Mouse (Mus musculus) embryonic facial prominence, embryonic 14.5 days (tissue): ENCODE data around the gene Mta1. TPM values are rescaled to one million over a fixed set of nuclear protein-coding genes. Genes with fewer than 3 reads are reported as not detected.
A peak's percentile ranks its signal among the peaks of the same experiment; 100 is the strongest.

Experiments used
- ATAC-seq: fragments of 200-750 bp; cut with Nextera tagmentation; 2 replicates; pipeline ENCODE4 v1.8.0; 2017; ENCODE audit warnings: low read depth, moderate number of reproducible peaks, moderate TSS enrichment
- DNase-seq: peaks from one replicate; pipeline ENCODE4 v3.0.0-alpha.2; 2015; ENCODE audit warnings: low spot score
- H3K27ac ChIP-seq: fragments of 300-500 bp; sonication (generic); replicated peaks from 2 replicates; pipeline ENCODE4 v1.5.1; 2014; ENCODE audit warnings: low read depth, mild to moderate bottlenecking, low read length, moderate library complexity
- H3K27me3 ChIP-seq: fragments of 300-500 bp; sonication (generic); replicated peaks from 2 replicates; pipeline ENCODE4 v1.6.1; 2014; ENCODE audit warnings: low read length; ENCODE audit not compliant: control insufficient read depth, insufficient read depth
- H3K36me3 ChIP-seq: fragments of 300-500 bp; sonication (generic); 2 replicates; pipeline ENCODE4 v1.6.1; 2014; ENCODE audit warnings: low read length, mixed read lengths; ENCODE audit not compliant: control insufficient read depth, insufficient read depth
- H3K4me1 ChIP-seq: fragments of 300-500 bp; sonication (generic); 2 replicates; pipeline ENCODE4 v1.6.1; 2014; ENCODE audit warnings: antibody characterized with exemption, low read length; ENCODE audit not compliant: control insufficient read depth, insufficient read depth
- H3K4me2 ChIP-seq: fragments of 300-500 bp; sonication (generic); 2 replicates; pipeline ENCODE4 v1.6.1; 2014; ENCODE audit warnings: low read depth, mild to moderate bottlenecking, low read length, moderate library complexity, mixed read lengths
- H3K4me3 ChIP-seq: fragments of 300-500 bp; sonication (generic); 2 replicates; pipeline ENCODE4 v1.5.1; 2014; ENCODE audit warnings: low read depth, mild to moderate bottlenecking, low read length
- H3K9ac ChIP-seq: fragments of 300-500 bp; sonication (generic); 2 replicates; pipeline ENCODE4 v1.6.1; 2014; ENCODE audit warnings: low read depth, mild to moderate bottlenecking, low read length, moderate library complexity, mixed read lengths
- H3K9me3 ChIP-seq: fragments of 300-500 bp; sonication (generic); 2 replicates; pipeline ENCODE4 v1.6.1; 2016; ENCODE audit warnings: low read length; ENCODE audit not compliant: control insufficient read depth
- WGBS: fragments of 180-500 bp; shearing (Covaris S2); extraction: QIAGEN DNeasy Blood & Tissue Kit; methylation state at CpG from one replicate; pipeline ENCODE4 v1.1.7; 2014; 5-methylcytosine and 5-hydroxymethylcytosine counted together
- polyA plus RNA-seq: library from polyadenylated mRNA; unstranded; fragments of >200 nt; fragmentation: Nextera tagmentation; extraction: Ambion mirVana; gene quantifications from 2 replicates; pipeline ENCODE4 v1.2.1, GENCODE M21; 2014

Gene Mta1
- polyA plus RNA-seq, 1 experiment from 2014 or later, result 19.8 TPM

DNA sequence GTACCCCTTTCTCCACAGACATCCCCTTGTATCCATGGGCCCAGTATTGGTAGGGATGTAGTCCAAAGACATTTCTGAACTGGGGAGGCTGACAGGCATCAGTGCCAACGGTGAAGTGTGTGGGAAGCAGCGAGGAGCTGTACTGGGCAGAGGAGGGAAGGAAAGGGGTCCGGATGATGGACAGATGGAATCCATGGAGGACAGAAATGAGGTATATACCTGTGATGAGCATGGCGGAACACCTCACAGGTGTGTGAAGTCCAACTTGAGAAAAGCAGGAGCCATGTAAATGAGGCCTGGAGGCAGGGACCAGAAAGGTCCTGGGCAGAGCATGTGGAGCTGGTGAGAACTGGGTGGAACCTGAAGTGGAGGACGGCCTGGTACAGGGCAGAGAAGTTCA lies 47.5 kb downstream of the Mta1 start:
- Histone ChIP-seq H3K4me1 (peaks cover 15% of the 10 kb centered on the region; the same call in 1 of the 2 replicates), H3K27ac (no peak overlapping the region), H3K27me3 (peaks cover 38% of the 10 kb centered on the region), H3K4me2 (no peak overlapping the region), H3K9me3 (no peaks in the 10 kb centered on the region), H3K4me3 (no peak overlapping the region), H3K9ac (no peak overlapping the region), H3K36me3 (no peaks in the 10 kb centered on the region; the same call in 1 of the 2 replicates)
- ATAC-seq (no peak), DNase-seq (no peak)
- 78% methylated on average over 5 of the region's 5 CpGs for WGBS

DNA sequence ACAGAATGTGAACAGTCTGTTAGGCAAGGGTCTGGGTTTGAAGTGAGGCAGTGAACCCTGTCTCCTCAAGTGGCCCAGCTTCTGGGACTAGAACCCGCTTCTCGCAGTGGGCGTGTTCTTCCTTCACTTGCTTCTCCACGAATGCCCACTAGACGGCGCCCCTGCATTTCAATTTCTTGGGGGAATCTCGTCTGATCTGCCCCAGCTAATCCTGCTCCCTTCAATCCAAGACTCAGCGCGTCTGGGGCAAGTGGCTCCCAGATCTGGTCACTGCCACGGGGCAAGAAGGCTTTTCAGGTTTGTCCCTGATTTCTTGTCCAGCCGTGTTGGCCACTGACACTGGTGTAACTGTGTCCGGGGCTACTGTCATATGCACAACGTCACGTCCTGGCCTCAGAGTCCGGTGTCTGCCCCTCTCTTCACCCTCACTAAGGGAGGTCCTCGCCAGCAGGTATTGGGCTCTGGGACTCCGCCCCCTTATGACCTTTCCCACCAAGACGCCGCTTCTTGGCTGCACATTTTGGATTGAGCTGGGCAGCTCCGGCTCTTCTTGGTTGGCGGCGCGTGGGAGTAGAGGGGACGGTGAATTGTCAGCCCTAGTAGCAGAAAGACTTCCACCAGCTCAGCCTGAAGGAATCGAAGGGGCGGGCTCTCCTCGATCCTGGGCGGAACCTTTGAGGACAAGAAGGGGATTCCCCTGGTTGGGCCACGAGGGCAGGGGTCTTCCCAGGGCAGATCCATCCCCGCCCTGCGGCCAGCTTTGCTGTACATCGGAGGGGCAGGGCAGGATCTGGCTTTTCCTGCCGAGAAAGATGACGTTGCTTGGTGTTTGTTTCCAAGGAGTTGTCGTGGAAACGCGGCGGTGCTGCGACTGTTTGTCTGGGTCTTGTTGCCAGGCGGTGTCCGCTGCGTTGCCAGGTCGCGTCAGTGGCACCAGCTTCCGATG lies 48.3 kb downstream of the Mta1 start, which contains the start of gene Crip1:
Crip1 (plus strand) TSS at position 205 of the 946 bp plus-strand sequence.
- H3K9me3 ChIP-seq, result no peaks in the 10 kb centered on the region
- WGBS, result 11% methylated on average over 44 of the region's 45 CpGs
- peak within 1 kb of the TSS; percentile 15 for H3K4me3 ChIP-seq
- H3K9ac ChIP-seq, result peak within 1 kb of the TSS; percentile 49
- H3K4me1 ChIP-seq, result peaks cover 15% of the 10 kb centered on the region
- ATAC-seq, result peak; percentile 4; the same call in 1 of the 2 replicates
- H3K4me2 ChIP-seq, result peak within 1 kb of the TSS; percentile 44
- peaks cover 34% of the 10 kb centered on the region for H3K27me3 ChIP-seq
- H3K36me3 ChIP-seq, result no peaks in the 10 kb centered on the region; the same call in 1 of the 2 replicates
- no peak within 1 kb of the TSS for H3K27ac ChIP-seq
- DNase-seq, result peak; percentile 76

DNA sequence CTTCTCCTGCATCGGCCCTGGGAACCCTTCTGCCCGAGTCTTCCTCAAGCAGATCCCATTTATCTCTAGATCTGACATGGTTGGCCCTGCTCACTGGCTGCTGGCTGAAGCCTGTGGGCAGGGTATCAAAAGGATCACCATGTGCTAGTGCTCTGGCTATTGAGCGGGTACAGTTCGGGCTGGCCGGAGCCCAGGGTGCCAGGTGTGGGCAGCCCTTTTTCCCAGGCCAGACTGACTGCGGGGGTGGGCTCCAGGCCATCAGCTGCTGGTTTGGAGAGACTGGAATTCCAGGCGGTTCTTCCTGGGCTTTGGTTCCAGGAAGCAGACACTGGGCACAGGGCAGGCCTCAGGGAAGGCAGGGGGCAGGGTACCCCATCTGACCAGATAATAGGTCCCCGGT lies 49.4 kb downstream of the Mta1 start:
- peaks cover 24% of the 10 kb centered on the region for H3K27me3 ChIP-seq
- DNase-seq, result no peak
- H3K4me3 ChIP-seq, result no peak overlapping the region
- no peaks in the 10 kb centered on the region for H3K9me3 ChIP-seq
- H3K4me2 ChIP-seq, result no peak overlapping the region
- WGBS, result 83% methylated on average over 8 of the region's 8 CpGs
- no peaks in the 10 kb centered on the region; the same call in 1 of the 2 replicates for H3K36me3 ChIP-seq
- no peak overlapping the region for H3K9ac ChIP-seq
- ATAC-seq, result no peak
- H3K4me1 ChIP-seq, result peaks cover 18% of the 10 kb centered on the region
- H3K27ac ChIP-seq, result no peak overlapping the region

DNA sequence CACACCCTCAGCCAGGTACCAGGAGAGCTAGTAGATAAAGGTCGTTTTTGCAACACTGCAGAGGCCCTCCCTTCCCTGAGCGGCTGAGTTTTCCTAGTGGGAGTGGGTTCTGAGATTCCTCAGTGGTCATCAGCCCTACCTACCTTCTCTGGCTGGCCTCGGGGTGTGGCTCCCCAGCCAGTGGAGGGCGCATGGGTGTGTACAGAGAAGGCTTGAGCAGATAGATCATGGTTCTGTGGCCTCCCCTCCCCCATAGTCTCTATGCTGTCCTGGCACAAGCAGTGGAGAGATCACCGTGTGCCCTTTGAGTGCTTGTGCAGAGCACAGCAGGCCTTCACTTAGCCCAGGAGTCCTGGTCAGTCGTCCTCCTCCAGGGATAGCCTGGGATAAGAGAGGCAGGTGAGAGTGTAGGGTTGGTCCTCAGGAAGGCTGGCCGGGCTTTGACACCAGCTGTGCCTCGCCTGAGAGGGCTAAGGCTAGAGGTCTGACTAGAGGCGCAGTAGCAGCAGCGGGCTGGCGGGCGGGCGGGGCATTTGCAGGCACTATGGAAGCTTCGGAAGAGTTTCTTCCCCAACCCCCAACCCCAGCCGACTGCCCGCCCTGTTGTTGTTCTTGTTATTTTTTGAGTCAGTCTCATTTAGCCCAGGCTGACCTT lies 50.4 kb downstream of the Mta1 start:
- ATAC-seq, result no peak
- peaks cover 24% of the 10 kb centered on the region for H3K27me3 ChIP-seq

DNA sequence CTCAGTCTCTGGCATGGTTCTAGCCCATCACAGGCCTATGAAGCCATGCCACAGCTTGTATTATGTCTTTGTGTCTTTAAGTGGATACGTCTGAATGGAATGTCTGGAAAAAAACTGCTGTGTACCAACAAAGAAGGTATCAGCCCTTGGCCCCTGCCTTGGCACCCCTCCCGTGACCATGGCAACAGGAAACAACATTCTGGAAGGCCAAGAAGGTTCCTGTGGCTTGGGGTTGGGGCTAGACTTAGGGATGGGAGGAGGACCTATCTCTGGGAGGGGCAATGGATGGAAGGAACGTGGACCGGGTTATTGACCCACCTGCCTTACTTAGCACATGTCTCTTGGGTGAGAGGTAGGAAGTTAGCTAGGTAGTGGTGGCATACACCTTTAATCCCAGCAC lies 51.3 kb downstream of the Mta1 start:
- WGBS, result 68% methylated on average over 4 of the region's 4 CpGs
- DNase-seq (no peak), ATAC-seq (no peak)
- no peak overlapping the region for H3K4me3 ChIP-seq
- H3K4me2 ChIP-seq, result no peak overlapping the region
- peaks cover 12% of the 10 kb centered on the region for H3K4me1 ChIP-seq
- H3K27me3 ChIP-seq, result peaks cover 24% of the 10 kb centered on the region
- no peaks in the 10 kb centered on the region for H3K9me3 ChIP-seq
- H3K36me3 ChIP-seq, result no peaks in the 10 kb centered on the region; the same call in 1 of the 2 replicates
- no peak overlapping the region for H3K27ac ChIP-seq
- H3K9ac ChIP-seq, result no peak overlapping the region

More for the DNA sequence above, 50.4 kb downstream of the Mta1 start:
- peaks cover 12% of the 10 kb centered on the region for H3K4me1 ChIP-seq
- H3K9me3 ChIP-seq, result no peaks in the 10 kb centered on the region
- DNase-seq, result no peak
- H3K9ac ChIP-seq, result no peak overlapping the region
- no peak overlapping the region for H3K27ac ChIP-seq
- H3K4me3 ChIP-seq, result no peak overlapping the region
- H3K4me2 ChIP-seq, result no peak overlapping the region
- no peaks in the 10 kb centered on the region; the same call in 1 of the 2 replicates for H3K36me3 ChIP-seq
- WGBS, result 34% methylated on average over 16 of the region's 16 CpGs

DNA sequence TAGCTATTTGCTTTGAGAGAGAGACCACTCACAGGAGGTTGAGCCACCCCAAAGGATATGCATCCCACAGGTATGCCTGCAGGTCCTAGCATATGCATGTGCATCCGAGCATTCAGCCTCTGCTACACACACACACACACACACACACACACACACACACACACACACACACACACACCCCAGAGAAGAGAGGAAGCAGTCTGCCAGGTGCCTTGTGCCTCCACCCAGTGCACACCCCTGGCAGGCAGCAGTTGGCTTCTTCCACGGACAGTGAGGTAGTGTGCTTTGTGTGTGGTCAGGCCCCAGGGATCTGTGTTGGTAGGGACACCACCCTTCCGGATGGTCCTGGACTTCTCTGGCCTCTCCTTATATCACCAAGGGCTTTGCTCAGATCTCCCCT lies 51.8 kb downstream of the Mta1 start:
- Histone ChIP-seq H3K9me3 (no peaks in the 10 kb centered on the region), H3K4me2 (no peak overlapping the region), H3K27ac (no peak overlapping the region), H3K27me3 (peaks cover 24% of the 10 kb centered on the region), H3K36me3 (no peaks in the 10 kb centered on the region; the same call in 1 of the 2 replicates), H3K4me1 (peaks cover 12% of the 10 kb centered on the region), H3K9ac (no peak overlapping the region), H3K4me3 (no peak overlapping the region)
- WGBS, result 63% methylated on average over 2 of the region's 3 CpGs
- DNase-seq, result no peak
- ATAC-seq, result no peak

DNA sequence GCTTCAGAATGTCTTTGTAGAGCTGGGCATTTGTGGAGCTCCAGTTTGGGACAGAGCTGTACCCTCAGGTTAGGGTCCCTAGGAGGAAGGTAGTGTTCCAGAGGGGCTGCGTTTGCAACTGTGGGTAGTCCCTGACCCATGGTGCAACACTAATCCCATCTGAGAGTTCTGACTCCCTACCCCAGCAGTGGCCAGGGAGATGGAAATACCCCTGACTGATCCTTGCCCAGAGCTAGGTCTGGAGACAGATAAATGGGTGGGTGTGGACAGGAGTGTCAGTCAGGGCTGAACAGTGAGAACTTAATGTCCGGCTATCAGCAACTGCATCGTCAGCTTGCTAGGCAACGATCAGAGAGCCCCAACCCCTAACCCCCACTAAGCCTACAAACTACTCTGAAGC lies 52.5 kb downstream of the Mta1 start:
- no peak overlapping the region for H3K9ac ChIP-seq
- H3K27ac ChIP-seq, result no peak overlapping the region
- no peaks in the 10 kb centered on the region; the same call in 1 of the 2 replicates for H3K36me3 ChIP-seq
- H3K4me1 ChIP-seq, result peaks cover 12% of the 10 kb centered on the region
- 86% methylated on average over 4 of the region's 4 CpGs for WGBS
- ATAC-seq (no peak), DNase-seq (no peak)
- no peak overlapping the region for H3K4me3 ChIP-seq
- peaks cover 24% of the 10 kb centered on the region for H3K27me3 ChIP-seq
- no peak overlapping the region for H3K4me2 ChIP-seq
- no peaks in the 10 kb centered on the region for H3K9me3 ChIP-seq

DNA sequence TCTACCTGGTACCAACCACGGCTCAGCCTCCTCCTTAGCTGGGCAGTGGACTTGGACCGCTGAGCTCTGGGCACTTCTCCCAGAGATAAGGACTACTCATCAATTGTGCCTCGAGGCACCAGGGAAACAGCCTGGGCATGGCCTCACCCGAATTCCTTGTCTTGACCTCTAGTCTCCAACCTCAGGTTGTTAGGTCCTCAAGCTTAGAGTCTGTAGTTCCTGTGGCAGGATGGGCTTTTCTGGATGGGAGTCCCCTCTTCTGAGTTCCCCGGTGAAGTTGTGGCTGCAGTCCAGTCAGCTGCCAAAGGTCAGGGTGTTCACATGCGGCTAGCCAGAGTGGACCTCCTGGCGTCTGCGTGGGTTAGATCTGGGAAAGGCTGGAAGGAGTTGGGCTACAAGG lies 53.0 kb downstream of the Mta1 start:
- peak overlapping the region; percentile 91; the same call in 1 of the 2 replicates for H3K4me2 ChIP-seq
- ATAC-seq (no peak), DNase-seq (no peak)
- no peak overlapping the region for H3K27ac ChIP-seq
- no peak overlapping the region for H3K4me3 ChIP-seq
- no peak overlapping the region for H3K9ac ChIP-seq
- no peaks in the 10 kb centered on the region for H3K9me3 ChIP-seq
- no peaks in the 10 kb centered on the region for H3K36me3 ChIP-seq
- peaks cover 24% of the 10 kb centered on the region for H3K27me3 ChIP-seq
- WGBS, result 75% methylated on average over 8 of the region's 8 CpGs
- peaks cover 12% of the 10 kb centered on the region for H3K4me1 ChIP-seq
